Mouse (Mus musculus): ENCODE data around the gene Ptgir. TPM values are rescaled to one million over a fixed set of nuclear protein-coding genes. Genes with fewer than 3 reads are reported as not detected.

Ptgir gene
- total and polyA plus RNA-seq, 3 experiments = 0.98 to 4.8 (median 3.8) TPM

Other genes with a start within 250 kb of the Ptgir start
- gene Ceacam15, start 230.8 kb upstream of the Ptgir start, total RNA-seq (2021) = not detected
- not detected in 2 replicates for gene Ceacam15, start 230.8 kb upstream of the Ptgir start, polyA plus RNA-seq (2012; rRNA removed)
- not detected for gene Ceacam9, start 184.6 kb upstream of the Ptgir start, total RNA-seq (2021)
- not detected in 2 replicates for gene Ceacam9, start 184.6 kb upstream of the Ptgir start, polyA plus RNA-seq (2012; rRNA removed)
- 100 to 1,000 TPM; 138 to 139 TPM for gene Ap2s1, start 168.1 kb upstream of the Ptgir start, total RNA-seq (2021)
- 331 and 352 TPM in 2 replicates for gene Ap2s1, start 168.1 kb upstream of the Ptgir start, polyA plus RNA-seq (2012; rRNA removed)
- gene Slc1a5, start 125.2 kb upstream of the Ptgir start, total RNA-seq (2021) = 100 to 1,000 TPM; 144 to 291 TPM
- gene Slc1a5, start 125.2 kb upstream of the Ptgir start, polyA plus RNA-seq (2012; rRNA removed) = 220 and 344 TPM in 2 replicates
- gene Strn4, start 90.6 kb upstream of the Ptgir start, total RNA-seq (2021) = 10 to 100 TPM; 58.9 to 64.1 TPM
- 121 and 138 TPM in 2 replicates for gene Strn4, start 90.6 kb upstream of the Ptgir start, polyA plus RNA-seq (2012; rRNA removed)
- gene Fkrp, start 89.8 kb upstream of the Ptgir start, total RNA-seq (2021) = 10 to 100 TPM; 23.9 to 29.5 TPM
- gene Fkrp, start 89.8 kb upstream of the Ptgir start, polyA plus RNA-seq (2012; rRNA removed) = 46.3 and 49.6 TPM in 2 replicates
- gene Prkd2, start 63.6 kb upstream of the Ptgir start, total RNA-seq (2021) = 10 to 100 TPM; 16.0 to 18.4 TPM
- 39.2 and 47.2 TPM in 2 replicates for gene Prkd2, start 63.6 kb upstream of the Ptgir start, polyA plus RNA-seq (2012; rRNA removed)
- gene Dact3, start 31.2 kb upstream of the Ptgir start, total RNA-seq (2021) = 1 to 10 TPM; 2.5 to 5.3 TPM
- gene Dact3, start 31.2 kb upstream of the Ptgir start, polyA plus RNA-seq (2012; rRNA removed) = 16.2 and 22.1 TPM in 2 replicates
- under 1 TPM; 0.43 to 0.69 TPM for gene Gng8, start 14.7 kb upstream of the Ptgir start, total RNA-seq (2021)
- gene Gng8, start 14.7 kb upstream of the Ptgir start, polyA plus RNA-seq (2012; rRNA removed) = 1.0 and 1.7 TPM in 2 replicates
- 100 to 1,000 TPM; 254 to 261 TPM for gene Calm3, start 17.6 kb downstream of the Ptgir start, total RNA-seq (2021)
- gene Calm3, start 17.6 kb downstream of the Ptgir start, polyA plus RNA-seq (2012; rRNA removed) = 402 and 408 TPM in 2 replicates
- 10 to 100 TPM; 19.7 to 47.9 TPM for gene Pnmal2, start 38.2 kb downstream of the Ptgir start, total RNA-seq (2021)
- 9.9 and 10.9 TPM in 2 replicates for gene Pnmal2, start 38.2 kb downstream of the Ptgir start, polyA plus RNA-seq (2012; rRNA removed)
- gene Pnmal1, start 53.2 kb downstream of the Ptgir start, total RNA-seq (2021) = 1 to 10 TPM; 2.6 to 7.2 TPM
- 0.45 and 0.57 TPM in 2 replicates for gene Pnmal1, start 53.2 kb downstream of the Ptgir start, polyA plus RNA-seq (2012; rRNA removed)
- gene Gm42372, start 76.6 kb downstream of the Ptgir start, total RNA-seq (2021) = 1 to 10 TPM; 1.1 to 1.6 TPM
- 0.13 and 0.33 TPM in 2 replicates for gene Gm42372, start 76.6 kb downstream of the Ptgir start, polyA plus RNA-seq (2012; rRNA removed)
- gene Ccdc8, start 86.2 kb downstream of the Ptgir start, total RNA-seq (2021) = 10 to 100 TPM; 13.6 to 28.9 TPM
- gene Ccdc8, start 86.2 kb downstream of the Ptgir start, polyA plus RNA-seq (2012; rRNA removed) = 7.3 and 7.5 TPM in 2 replicates
- gene Ppp5c, start 121.4 kb downstream of the Ptgir start, total RNA-seq (2021) = 10 to 100 TPM; 82.2 to 86.0 TPM
- gene Ppp5c, start 121.4 kb downstream of the Ptgir start, polyA plus RNA-seq (2012; rRNA removed) = 164 and 179 TPM in 2 replicates
- gene Hif3a, start 155.9 kb downstream of the Ptgir start, total RNA-seq (2021) = 1 to 10 TPM; 1.6 to 3.2 TPM
- 3.1 and 4.0 TPM in 2 replicates for gene Hif3a, start 155.9 kb downstream of the Ptgir start, polyA plus RNA-seq (2012; rRNA removed)
- gene Psg16, start 167.6 kb downstream of the Ptgir start, total RNA-seq (2021) = under 1 TPM; 0.35 to 0.58 TPM
- gene Psg16, start 167.6 kb downstream of the Ptgir start, polyA plus RNA-seq (2012; rRNA removed) = 0.13 and 0.33 TPM in 2 replicates
- gene Ceacam3, start 243.8 kb downstream of the Ptgir start, total RNA-seq (2021) = not detected
- not detected in 2 replicates for gene Ceacam3, start 243.8 kb downstream of the Ptgir start, polyA plus RNA-seq (2012; rRNA removed)

Measured in adrenal gland, adult 2 months (tissue).